Mouse (Mus musculus) forebrain, embryonic 11.5 days (tissue): ENCODE data around the gene Prnp. TPM values are rescaled to one million over a fixed set of nuclear protein-coding genes. Genes with fewer than 3 reads are reported as not detected.
A peak's percentile ranks its signal among the peaks of the same experiment; 100 is the strongest.

ENCODE experiments used
- ATAC-seq: fragments of 200-750 bp; cut with Nextera tagmentation; replicated peaks from 2 replicates; pipeline ENCODE4 v1.8.0; 2017; ENCODE audit warnings: moderate TSS enrichment; ENCODE audit not compliant: low FRiP score
- DNase-seq: peaks from one replicate; pipeline ENCODE4 v3.0.0-alpha.2; 2017; ENCODE audit warnings: low spot score
- H3K27ac ChIP-seq: fragments of 300-500 bp; sonication (generic); 2 replicates; pipeline ENCODE4 v1.5.1; 2014; ENCODE audit warnings: low read depth, low read length
- H3K27me3 ChIP-seq: fragments of 300-500 bp; sonication (generic); 2 replicates; pipeline ENCODE4 v1.6.1; 2014; ENCODE audit warnings: mild to moderate bottlenecking, low read length, mixed read lengths; ENCODE audit not compliant: control insufficient read depth, insufficient read depth
- H3K36me3 ChIP-seq: fragments of 300-500 bp; sonication (generic); 2 replicates; pipeline ENCODE4 v1.6.1; 2014; ENCODE audit warnings: mild to moderate bottlenecking, low read length, moderate library complexity, mixed read lengths; ENCODE audit not compliant: control insufficient read depth, insufficient read depth
- H3K4me1 ChIP-seq: fragments of 300-500 bp; sonication (generic); replicated peaks from 2 replicates; pipeline ENCODE4 v1.6.1; 2014; ENCODE audit warnings: low read length, mixed read lengths; ENCODE audit not compliant: control insufficient read depth, insufficient read depth
- H3K4me2 ChIP-seq: fragments of 300-500 bp; sonication (generic); 2 replicates; pipeline ENCODE4 v1.6.1; 2014; ENCODE audit warnings: low read depth, mild to moderate bottlenecking, low read length, moderate library complexity, mixed read lengths; ENCODE audit not compliant: severe bottlenecking
- H3K4me3 ChIP-seq: fragments of 300-500 bp; sonication (generic); 2 replicates; pipeline ENCODE4 v1.5.1; 2014; ENCODE audit warnings: low read depth, low read length
- H3K9ac ChIP-seq: fragments of 300-500 bp; sonication (generic); 2 replicates; pipeline ENCODE4 v1.6.1; 2014; ENCODE audit warnings: low read length
- H3K9me3 ChIP-seq: fragments of 300-500 bp; sonication (generic); 2 replicates; pipeline ENCODE4 v1.6.1; 2016; ENCODE audit warnings: low read length, mixed read lengths; ENCODE audit not compliant: control insufficient read depth
- WGBS: fragments of 180-500 bp; shearing (Covaris S2); extraction: QIAGEN DNeasy Blood & Tissue Kit; methylation state at CpG from one replicate; pipeline ENCODE4 v1.1.7; 2014; 5-methylcytosine and 5-hydroxymethylcytosine counted together
- polyA plus RNA-seq: library from polyadenylated mRNA; unstranded; fragments of >200 nt; fragmentation: Nextera tagmentation; extraction: Ambion mirVana; gene quantifications from 2 replicates; pipeline ENCODE4 v1.2.1, GENCODE M21; 2014

Prnp gene
- polyA plus RNA-seq, 1 experiment from 2014 or later, result 25.4 TPM

GRCm38 (mm10) chr2:131936410-131936809 is 26.7 kb downstream of the Prnp start:
- H3K36me3 ChIP-seq, result no peaks in the 10 kb centered on the region
- H3K4me3 ChIP-seq, result no peak overlapping the region
- no peak overlapping the region for H3K4me2 ChIP-seq
- no peak overlapping the region for H3K9ac ChIP-seq
- DNase-seq, result no peak
- H3K9me3 ChIP-seq, result no peaks in the 10 kb centered on the region
- no peak overlapping the region for H3K27ac ChIP-seq
- no peaks in the 10 kb centered on the region for H3K4me1 ChIP-seq
- 97% methylated on average over 10 of the region's 10 CpGs for WGBS
- H3K27me3 ChIP-seq, result no peaks in the 10 kb centered on the region
- ATAC-seq, result no peak

GRCm38 (mm10) chr2:131939404-131940111 is 29.8 kb downstream of the Prnp start:
- Histone ChIP-seq H3K4me1 (no peaks in the 10 kb centered on the region), H3K27me3 (no peaks in the 10 kb centered on the region), H3K36me3 (no peaks in the 10 kb centered on the region), H3K9ac (no peak overlapping the region), H3K27ac (no peak overlapping the region), H3K4me2 (no peak overlapping the region), H3K9me3 (no peaks in the 10 kb centered on the region), H3K4me3 (no peak overlapping the region)
- 41% methylated on average over 8 of the region's 8 CpGs for WGBS
- ATAC-seq (peak; percentile 64; the same call in 1 of the 2 replicates), DNase-seq (peak; percentile 67)

GRCm38 (mm10) chr2:131940506-131940905 is 30.8 kb downstream of the Prnp start:
- Histone ChIP-seq H3K4me1 (no peaks in the 10 kb centered on the region), H3K4me2 (no peak overlapping the region), H3K36me3 (no peaks in the 10 kb centered on the region), H3K27me3 (no peaks in the 10 kb centered on the region), H3K9me3 (no peaks in the 10 kb centered on the region), H3K9ac (no peak overlapping the region), H3K4me3 (no peak overlapping the region), H3K27ac (no peak overlapping the region)
- WGBS, result 84% methylated on average over 3 of the region's 3 CpGs
- no peak for ATAC-seq
- DNase-seq, result no peak

GRCm38 (mm10) chr2:131941501-131941900 is 31.8 kb downstream of the Prnp start:
- no peak for DNase-seq
- Histone ChIP-seq H3K9me3 (no peaks in the 10 kb centered on the region), H3K4me1 (no peaks in the 10 kb centered on the region), H3K9ac (no peak overlapping the region), H3K36me3 (no peaks in the 10 kb centered on the region), H3K27me3 (no peaks in the 10 kb centered on the region), H3K4me2 (no peak overlapping the region), H3K4me3 (no peak overlapping the region), H3K27ac (no peak overlapping the region)
- 76% methylated on average over 6 of the region's 6 CpGs for WGBS
- ATAC-seq, result no peak

GRCm38 (mm10) chr2:131944370-131944769 is 34.6 kb downstream of the Prnp start:
- H3K9me3 ChIP-seq, result no peaks in the 10 kb centered on the region
- no peak overlapping the region for H3K4me3 ChIP-seq
- H3K27me3 ChIP-seq, result no peaks in the 10 kb centered on the region
- H3K4me2 ChIP-seq, result no peak overlapping the region
- DNase-seq (no peak), ATAC-seq (no peak)
- WGBS, result 20% methylated on average over 1 of the region's 1 CpGs
- H3K4me1 ChIP-seq, result no peaks in the 10 kb centered on the region
- H3K27ac ChIP-seq, result no peak overlapping the region
- no peak overlapping the region for H3K9ac ChIP-seq
- H3K36me3 ChIP-seq, result no peaks in the 10 kb centered on the region

GRCm38 (mm10) chr2:131945225-131945624 is 35.5 kb downstream of the Prnp start:
- 79% methylated on average over 8 of the region's 8 CpGs for WGBS
- Histone ChIP-seq H3K4me1 (no peaks in the 10 kb centered on the region), H3K27me3 (no peaks in the 10 kb centered on the region), H3K27ac (no peak overlapping the region), H3K4me3 (no peak overlapping the region), H3K4me2 (no peak overlapping the region), H3K9ac (no peak overlapping the region), H3K9me3 (no peaks in the 10 kb centered on the region), H3K36me3 (no peaks in the 10 kb centered on the region)
- DNase-seq (no peak), ATAC-seq (no peak)

GRCm38 (mm10) chr2:131945765-131946164 is 36.0 kb downstream of the Prnp start:
- DNase-seq, result no peak
- H3K36me3 ChIP-seq, result no peaks in the 10 kb centered on the region
- H3K27me3 ChIP-seq, result no peaks in the 10 kb centered on the region
- H3K27ac ChIP-seq, result no peak overlapping the region
- WGBS, result 89% methylated on average over 6 of the region's 6 CpGs
- no peak for ATAC-seq
- no peak overlapping the region for H3K9ac ChIP-seq
- no peaks in the 10 kb centered on the region for H3K4me1 ChIP-seq
- H3K4me2 ChIP-seq, result no peak overlapping the region
- no peak overlapping the region for H3K4me3 ChIP-seq
- H3K9me3 ChIP-seq, result no peaks in the 10 kb centered on the region

GRCm38 (mm10) chr2:131946351-131946750 is 36.6 kb downstream of the Prnp start:
- DNase-seq (no peak), ATAC-seq (no peak)
- H3K4me2 ChIP-seq, result no peak overlapping the region
- H3K36me3 ChIP-seq, result no peaks in the 10 kb centered on the region
- no peaks in the 10 kb centered on the region for H3K9me3 ChIP-seq
- H3K9ac ChIP-seq, result no peak overlapping the region
- no peaks in the 10 kb centered on the region for H3K4me1 ChIP-seq
- H3K27me3 ChIP-seq, result no peaks in the 10 kb centered on the region
- no peak overlapping the region for H3K27ac ChIP-seq
- no peak overlapping the region for H3K4me3 ChIP-seq
- 93% methylated on average over 16 of the region's 16 CpGs for WGBS

GRCm38 (mm10) chr2:131948156-131948555 is 38.4 kb downstream of the Prnp start:
- H3K9ac ChIP-seq, result no peak overlapping the region
- H3K9me3 ChIP-seq, result no peaks in the 10 kb centered on the region
- H3K27ac ChIP-seq, result no peak overlapping the region
- peaks cover 6% of the 10 kb centered on the region for H3K27me3 ChIP-seq
- DNase-seq (no peak), ATAC-seq (no peak)
- H3K36me3 ChIP-seq, result no peaks in the 10 kb centered on the region
- 75% methylated on average over 3 of the region's 3 CpGs for WGBS
- no peaks in the 10 kb centered on the region for H3K4me1 ChIP-seq
- no peak overlapping the region for H3K4me2 ChIP-seq
- no peak overlapping the region for H3K4me3 ChIP-seq
